Mouse (Mus musculus): Measurements from ENCODE around the gene Gm49396.

The Gm49396 gene

DNA sequence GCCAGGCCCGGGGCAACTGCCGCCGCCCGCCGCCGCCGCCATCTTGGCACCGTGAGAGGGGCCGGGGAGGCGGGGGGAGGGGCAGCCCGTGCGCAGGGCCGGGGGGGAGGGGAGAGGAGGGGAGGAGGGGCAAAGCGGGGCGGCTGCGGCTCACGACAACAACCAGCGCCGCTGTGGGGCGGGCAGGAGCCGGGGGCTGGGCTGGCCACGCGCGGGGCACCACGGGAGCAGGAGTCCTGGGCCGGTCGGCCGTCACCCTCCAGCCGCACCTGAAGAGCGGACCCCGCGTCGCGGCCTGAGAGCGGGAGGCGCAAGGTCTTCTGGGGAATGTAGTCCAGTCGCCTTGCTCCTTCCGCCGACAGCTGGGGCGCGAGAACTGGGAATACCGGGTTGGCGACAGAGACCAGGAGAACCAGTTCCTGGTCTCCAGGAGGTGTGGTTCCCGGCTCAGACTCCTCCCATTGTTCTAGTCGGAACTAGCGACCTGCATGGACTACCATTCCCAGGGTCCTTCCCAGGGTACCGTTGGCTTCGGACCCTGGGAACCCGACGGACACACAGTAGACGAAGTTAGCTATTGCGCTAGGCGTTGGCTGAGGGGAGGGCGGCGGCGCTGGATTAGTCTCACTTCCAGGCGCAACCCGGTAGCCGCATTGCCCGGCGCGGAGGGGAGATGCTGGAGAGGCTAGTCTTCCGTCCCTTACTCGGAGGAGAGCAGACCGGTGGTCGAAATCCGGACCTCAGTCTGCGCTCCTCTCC, 25.7 kb downstream of the Gm49396 start, which contains the start of gene Kmt2b:
Gene Kmt2b, minus strand, starts transcription at position 51 of the 759 bp plus-strand sequence.
- DNase-seq: peak; percentile 93 to 97

DNA sequence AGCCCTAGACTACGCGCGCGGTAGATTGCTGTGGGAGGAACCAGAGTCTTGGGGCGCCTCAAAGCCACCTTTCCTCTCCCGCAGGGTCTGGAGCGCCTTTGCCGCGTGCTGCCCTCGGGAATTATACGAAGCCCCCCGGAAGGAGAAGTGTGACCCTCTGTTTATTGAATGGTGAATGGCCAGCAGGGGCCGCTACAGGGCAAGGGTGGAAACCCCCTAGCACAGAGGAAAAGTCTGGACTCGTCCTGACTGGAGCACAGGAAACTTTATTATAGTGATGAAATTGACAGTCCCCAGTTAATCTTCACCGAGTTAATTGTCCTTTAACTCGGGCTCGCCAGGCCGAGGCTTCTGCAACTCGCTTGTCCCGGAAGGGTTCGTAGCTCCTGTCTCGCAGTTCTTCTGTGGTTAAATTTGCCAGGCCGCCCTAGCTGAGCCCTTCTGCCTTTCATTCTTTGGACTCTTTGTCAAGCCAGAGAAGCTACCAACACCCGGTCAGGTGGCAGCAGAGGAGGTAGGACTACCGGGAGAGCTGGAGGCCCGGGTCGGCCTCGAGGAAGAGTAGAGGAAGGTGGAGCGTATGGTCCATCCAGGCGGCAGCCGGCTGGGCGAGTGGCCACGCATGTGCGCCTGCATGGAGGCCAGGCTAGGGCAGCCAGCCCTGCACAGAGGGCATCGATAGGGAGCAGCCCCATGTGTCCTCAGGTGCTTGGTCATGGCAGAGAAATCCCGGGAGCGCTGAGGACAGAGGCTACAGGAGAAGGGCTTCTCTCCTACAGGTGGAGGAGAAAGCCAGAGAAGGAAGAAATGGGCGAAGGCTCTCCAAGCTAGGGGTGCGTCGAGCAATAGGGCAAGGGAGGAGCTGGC, 26.5 kb downstream of the Gm49396 start:
- peak; percentile 83 to 84 for DNase-seq

DNA sequence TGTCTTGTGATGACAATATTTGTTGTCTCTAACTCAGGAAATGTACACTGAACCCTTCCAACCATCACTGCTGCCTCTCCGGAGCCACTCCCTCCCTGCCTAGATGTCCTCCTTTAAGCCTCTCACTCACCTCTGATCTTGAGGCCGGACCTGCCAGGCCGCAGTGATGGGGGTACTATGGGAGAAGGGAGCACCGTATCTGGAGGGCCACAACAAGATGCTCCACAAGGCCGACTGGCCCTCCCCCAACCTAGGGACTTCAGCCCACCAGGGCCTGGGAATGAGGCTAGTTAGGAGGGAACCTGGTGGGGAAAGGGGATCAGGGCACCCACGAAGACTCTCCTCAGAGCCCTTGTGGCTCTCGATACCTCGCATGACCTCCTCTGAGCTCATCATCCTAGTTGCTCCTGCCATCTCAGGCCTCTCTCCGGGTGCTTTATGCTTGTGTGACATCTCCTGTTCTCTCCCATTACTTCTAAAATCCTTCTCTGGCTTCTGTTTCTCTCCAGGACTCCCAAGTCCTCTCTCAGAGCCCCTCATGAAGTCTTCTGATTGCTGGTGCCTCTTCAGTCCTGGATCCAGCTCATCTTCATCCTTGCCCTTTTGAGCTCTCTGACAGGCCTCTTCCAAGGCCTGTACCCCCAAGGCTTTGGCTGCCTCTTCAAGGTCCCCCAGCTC, 27.9 kb downstream of the Gm49396 start:
- DNase-seq: no peak

DNA sequence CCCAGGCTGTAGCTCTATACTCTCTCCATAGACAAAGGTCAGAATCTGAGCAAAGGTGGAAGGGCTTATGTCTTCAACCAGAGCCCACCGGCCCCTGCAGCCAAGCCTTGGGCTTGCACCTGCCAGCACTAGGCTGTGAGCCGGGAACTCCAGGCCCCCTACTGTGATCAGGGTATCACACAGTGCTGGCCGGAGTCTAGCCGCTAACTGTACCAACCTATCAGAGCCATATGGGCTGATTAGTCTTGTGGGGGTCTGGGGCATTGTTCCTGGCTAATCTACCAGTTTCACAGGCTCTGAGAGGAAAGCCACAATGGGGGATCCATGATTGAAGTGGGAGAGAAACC, 28.4 kb downstream of the Gm49396 start:
- no peak for DNase-seq

DNA sequence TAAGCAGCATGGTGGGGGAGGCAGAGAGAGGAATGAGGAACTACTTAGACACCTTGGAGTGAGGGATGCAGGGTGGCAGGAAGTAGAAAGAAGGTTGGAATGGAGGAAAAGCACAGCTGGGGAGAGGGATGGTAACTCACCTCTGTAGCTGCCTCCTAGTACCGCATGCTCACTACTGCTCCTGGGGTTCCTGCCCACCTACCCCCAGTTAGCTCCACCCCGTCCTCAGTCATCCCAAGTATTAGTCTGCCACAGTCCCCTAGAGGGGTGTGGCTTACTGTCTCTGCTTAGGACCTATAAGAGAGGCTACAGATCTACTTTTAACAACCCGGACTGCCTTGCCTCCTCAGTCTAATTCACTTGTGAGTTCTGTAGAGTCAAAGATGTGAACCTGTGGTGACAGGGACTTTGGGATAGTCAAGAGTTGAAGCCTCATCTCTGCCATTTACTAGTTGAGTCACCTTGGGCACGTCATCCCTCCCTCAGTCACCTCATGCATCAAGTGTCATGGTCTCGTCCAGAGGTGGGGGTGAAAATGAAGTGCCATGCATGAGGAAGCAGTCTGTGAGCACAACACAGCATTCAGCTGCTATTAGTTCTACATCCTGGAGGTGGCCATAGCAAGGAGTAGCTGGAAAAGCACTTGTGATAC, 29.8 kb downstream of the Gm49396 start:
- DNase-seq: no peak

DNA sequence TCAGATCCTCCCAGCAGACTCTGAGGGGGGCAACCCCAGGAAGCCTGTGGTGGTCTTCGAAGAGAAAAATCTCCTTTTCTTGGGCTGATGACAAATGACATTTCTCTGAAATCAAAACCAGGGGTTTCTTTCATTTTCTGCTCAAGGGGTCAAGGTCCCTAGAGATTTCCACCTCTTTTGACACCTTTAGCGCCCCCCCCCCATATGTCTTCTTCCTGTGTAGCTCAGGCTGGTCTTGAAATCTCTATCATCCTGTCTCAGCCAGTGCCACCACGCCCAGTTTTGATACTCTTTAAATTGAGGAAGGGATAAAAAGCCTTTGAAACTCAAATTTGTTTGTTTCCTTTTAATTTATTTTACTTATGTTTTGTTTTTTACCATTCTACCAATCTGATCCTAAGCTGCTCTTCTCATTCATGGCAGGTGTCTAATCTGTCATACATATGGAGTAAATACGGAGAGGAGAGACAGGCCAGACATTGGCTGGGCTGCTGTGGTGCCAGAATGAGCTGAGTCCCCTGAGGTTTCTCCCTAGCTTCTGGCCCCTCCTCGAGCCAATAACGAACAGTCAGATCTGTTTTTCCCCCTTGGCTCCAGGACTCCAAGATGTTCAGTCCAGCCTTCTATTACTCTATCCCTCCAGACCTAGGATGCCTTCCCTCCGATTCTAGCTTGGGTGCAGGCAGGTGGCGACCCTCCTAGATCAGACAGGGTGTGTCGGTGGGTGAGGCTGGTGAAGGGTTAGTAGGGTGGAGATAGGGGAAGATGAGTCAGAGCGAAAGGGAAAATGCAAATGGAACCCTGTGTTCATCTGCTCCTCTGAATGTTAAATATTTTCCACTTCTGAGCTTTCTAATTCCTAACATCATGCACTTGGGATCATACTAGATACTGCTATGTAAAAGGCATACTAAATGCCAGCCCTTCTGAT, 30.7 kb downstream of the Gm49396 start:
- DNase-seq: no peak

DNA sequence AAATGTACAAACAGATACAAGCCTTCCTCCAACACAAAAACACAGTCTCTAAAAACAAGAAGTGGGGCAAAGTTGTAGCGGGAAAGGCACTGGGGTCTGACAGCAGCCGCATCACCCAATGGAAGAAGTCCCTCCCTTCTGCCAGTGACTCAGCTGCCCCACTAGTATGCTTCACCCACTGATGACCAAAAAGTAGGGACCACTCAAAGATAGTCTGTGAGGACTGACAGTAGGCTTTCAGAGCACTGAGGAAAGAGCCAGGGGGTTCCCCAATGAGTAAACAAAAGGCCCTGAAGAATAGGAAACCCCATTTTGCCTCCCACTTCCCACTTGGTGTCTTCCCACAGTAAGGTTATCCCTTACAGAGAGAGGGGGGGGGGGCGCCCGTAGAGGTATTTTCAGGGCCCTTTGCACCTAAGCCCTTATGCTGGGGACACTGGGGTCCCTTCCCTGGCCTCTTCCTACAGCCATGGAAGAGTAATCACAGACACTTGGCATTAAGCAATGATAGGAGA, 31.4 kb downstream of the Gm49396 start:
- no peak for DNase-seq

DNA sequence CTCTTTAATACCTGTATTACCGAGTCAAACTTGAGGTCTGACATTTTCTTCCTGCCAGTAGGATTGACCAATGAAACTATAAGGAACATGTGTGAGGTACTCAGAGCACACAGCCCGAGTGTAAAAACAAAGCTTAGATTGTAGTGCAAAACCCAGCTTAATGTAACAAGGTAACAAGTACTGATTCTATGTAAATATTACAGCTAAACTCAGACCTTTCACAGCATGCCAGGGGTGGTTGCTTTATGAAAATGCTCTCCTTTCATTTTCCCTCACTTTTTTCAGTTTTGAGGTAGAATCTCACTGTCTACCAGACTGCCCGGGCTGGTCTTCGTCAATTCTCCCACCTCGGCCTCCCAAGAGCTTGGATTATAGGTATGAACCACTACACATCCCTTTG, 32.9 kb downstream of the Gm49396 start:
- DNase-seq: no peak

DNA sequence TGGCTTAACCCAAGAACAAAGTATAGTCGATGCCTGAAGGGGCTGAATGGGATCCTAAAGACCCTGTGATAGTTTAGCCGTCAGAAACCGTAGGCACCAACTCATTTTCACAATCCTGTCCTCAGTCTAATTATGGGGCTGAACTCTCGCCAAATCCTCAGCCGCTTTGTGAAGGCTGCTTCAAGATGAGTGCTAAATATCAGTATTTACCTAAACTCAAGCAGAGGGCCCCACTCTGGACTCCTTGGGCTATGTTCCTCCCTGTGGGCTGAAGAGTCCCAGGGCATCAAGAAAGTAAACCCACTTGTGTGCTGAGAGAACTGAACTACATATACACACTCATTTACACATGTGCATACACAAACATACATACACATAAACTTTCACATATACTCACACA, 33.7 kb downstream of the Gm49396 start:
- DNase-seq: no peak

DNA sequence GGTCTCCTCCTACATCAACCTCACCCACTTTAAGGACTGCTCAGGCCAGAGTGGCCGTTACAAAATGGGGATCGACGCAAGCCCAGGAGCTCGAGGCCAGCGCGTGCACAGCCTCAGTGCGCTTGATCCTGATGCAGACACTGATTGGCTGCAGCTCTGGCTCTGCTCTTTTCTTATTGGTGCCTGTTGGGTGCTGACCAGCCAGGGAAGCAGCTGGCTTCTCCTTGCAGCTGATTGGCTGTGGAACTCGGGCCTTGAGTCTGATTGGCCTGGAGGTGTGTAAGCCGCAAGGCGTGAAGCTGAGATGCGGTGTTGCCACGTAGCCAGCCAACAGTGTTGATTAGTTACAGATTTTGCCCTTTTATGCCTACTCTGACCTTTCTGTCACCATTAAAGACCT, 35.6 kb downstream of the Gm49396 start, which contains the start of gene Zbtb32:
Gene Zbtb32, minus strand, starts transcription at position 124 of the 400 bp plus-strand sequence.
- no peak for DNase-seq

DNA sequence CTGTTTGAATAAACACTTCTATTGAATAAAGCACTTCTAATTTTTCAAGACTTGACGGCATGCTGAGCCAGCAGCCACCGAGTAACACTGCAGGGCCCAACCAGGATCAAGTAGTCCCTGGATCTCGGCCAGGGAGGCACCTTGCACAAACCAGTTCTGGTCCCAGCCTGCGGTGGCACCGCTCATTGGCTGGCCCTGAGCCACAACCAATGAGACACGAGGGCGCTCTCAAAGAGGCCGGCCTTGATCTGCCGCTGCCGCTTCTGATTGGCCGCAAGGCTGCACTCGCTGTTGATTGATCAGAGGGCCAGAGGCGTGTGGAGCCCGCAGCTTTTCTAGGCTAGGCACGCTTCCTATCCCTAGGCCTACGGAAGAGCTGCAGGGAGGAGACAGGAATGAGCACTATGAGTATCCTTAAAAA, 36.8 kb downstream of the Gm49396 start:
- peak; percentile 97 for DNase-seq

DNA sequence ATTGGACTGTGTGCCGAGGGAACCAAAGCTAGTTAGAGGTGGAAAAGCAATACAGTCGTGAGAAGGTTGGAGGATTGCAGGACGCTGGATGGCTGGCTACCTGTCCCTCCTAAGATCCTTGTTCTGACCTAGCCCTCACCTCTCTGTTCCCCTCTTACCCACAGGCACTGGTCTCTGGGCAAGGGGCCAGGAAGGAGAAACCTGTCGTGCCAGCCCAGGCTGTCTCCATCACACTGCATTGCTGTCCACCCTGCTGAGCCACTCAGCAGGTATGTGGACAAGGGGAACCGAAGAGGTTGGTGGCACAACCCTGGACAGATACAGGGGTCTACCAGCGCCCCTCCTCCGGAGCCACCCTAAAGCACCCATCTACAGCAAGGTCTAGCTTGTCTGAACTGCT, 37.5 kb downstream of the Gm49396 start:
- DNase-seq: no peak

DNA sequence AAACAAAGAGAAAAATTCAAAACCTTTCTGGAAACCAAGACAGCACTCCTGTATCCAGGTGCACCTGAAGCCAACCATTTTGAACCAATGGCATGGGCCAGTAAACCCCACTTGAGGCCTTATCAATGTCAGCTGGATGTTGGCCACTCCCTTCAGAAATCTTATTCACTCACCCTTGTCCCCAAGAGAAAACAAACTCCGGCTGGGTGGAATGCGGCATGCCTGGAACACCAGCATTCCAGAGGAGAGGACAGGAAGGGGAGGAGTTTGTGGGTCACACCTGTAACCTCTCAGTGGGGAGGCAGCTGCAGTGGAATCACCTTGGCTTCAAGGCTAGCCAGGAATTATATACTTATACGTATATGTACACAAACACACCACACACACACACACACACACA, 39.4 kb downstream of the Gm49396 start:
- DNase-seq: no peak

DNA sequence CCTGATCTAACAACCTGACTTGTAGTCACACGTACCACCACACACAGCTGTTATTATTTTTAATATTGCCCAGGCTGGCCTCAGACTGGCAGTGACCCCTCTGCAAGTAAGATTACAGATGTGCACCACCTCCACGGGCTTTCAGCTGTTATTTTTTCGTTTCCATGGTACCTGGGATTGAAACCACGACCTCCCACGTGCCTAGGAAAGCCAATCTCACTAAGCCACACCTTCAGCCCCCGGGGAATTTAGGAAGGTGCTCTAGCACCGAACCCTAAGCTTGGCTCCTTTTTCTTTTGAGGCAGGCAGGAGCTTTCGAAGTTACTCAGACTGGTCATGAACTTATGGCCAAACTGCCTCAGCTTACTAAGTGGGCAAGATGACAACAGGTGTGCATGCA, 41.3 kb downstream of the Gm49396 start:
- no peak for DNase-seq

DNA sequence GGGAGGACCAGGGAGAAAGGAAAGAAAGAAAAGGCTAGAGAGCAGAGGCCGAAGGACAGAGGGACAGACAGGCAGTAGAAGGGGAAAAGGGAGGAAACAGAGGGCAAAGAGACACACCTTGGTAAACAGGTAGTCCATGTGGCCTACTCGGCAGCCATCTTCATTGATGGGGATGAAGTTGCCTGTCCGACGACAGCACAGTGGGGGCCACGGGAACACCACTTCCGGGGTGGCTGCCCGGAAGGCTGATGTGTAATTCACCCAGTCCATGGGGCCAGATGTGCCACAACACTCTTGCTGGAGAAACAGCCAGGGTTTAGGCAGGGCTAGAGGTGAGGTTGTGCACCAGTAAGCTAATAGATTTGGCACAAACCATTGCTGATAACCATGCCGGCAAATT, 41.8 kb downstream of the Gm49396 start:
- DNase-seq: no peak

DNA sequence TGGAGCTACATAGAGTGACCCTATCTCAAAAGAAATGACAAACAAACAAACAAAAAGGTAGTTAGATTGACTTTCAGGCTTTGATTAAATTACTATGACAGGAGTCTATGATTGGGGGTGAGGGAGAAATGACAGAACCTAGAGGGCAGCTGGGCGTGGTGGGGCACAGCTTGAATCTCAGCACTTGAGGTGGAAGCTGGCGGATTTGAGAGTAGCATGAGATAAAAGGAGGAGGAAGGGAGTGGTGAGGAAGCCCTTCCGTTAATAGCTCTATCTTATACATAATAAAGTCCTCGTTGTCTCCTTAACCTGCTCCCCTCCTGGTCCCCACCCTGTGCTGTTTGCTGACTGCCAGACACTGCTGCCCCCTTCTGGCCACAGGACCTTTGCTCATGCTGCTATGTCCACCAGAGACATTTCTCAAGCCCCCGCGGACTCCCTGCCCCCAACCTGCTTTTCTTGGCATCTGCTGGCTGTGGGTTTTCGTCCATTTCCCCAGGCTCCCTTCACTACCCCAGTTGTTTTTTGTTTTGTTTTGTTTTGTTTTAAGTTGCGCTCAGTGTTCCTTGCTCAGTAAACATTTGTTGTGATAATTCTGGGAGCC, 44.7 kb downstream of the Gm49396 start:
- DNase-seq: peak; percentile 48 to 58

DNA sequence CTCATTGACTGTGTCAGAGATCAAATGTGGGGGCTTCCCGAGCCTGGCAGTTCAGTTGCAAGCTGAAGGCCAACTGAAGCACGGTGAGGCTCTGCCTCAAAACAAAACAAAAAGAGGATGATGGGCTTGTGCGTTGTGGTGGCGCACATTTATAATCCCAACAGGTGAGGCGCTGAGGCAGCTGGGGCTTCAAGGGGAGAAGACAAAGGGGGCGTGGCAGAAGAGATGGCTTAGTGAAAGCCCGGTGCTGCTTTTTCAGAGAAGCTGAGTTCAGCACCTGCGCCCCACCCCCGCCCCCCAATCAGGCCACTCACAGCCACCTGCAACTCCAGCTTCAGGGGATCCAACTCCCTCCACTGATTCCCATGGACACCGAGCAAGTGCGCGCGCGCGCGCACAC, 45.3 kb downstream of the Gm49396 start:
- no peak for DNase-seq

DNA sequence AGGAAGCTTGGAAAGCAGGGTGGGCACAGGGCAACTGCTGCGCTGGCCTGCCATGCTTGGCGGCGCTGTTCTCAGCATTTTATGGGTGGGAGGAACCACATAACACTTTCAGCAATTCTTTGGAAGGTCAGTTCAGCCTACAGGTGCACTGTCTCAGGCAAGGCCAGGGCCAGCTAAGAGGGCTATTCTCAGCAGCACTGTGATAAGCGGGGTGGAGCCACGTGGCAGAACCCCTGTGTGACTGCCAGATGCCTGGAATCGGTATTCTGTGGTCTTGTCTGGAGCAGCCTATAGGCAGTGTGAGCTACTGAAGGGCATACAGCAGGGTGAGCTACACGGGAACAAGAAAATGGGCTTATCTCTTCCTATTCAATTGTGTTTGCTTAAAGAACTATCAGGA, 46.9 kb downstream of the Gm49396 start:
- DNase-seq: no peak

DNA sequence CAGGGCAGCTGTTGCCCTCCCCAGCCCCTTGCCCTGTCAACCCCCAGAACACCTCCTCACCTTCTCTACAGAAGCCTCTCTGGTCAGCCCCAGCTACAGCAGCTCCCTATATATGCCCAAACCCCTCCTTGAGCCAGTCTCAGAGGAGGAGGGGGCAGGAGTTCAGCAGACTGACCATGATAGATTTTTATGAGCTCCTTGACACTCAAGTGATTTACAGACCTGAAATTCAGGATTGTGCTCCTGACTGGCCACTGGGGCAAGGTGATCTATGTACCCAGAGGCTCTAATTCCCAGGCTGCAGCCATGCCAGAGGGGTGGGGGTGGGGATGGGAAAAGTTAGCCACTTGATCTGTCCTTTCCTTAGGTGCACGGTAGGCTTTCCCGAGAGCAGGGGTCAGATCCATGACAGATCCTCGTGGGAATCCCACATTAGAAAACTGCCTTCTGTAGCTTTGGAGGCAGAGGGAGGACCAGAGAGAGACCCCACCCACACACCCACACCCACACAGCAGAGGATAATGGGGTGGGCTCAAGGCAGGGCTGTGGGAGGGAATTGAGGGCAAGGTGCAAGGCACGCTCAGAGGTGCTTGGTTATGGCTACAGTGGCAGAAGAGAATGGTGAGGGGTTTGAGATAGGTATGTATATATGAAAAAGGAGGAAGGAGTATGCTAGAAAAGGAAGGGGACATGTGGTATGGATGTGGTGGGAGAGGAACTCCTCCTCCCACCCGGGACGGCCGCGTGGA, 49.7 kb downstream of the Gm49396 start, which contains the start of gene Upk1a:
Gene Upk1a, minus strand, starts transcription at position 194 of the 749 bp plus-strand sequence.
- DNase-seq: no peak

DNA sequence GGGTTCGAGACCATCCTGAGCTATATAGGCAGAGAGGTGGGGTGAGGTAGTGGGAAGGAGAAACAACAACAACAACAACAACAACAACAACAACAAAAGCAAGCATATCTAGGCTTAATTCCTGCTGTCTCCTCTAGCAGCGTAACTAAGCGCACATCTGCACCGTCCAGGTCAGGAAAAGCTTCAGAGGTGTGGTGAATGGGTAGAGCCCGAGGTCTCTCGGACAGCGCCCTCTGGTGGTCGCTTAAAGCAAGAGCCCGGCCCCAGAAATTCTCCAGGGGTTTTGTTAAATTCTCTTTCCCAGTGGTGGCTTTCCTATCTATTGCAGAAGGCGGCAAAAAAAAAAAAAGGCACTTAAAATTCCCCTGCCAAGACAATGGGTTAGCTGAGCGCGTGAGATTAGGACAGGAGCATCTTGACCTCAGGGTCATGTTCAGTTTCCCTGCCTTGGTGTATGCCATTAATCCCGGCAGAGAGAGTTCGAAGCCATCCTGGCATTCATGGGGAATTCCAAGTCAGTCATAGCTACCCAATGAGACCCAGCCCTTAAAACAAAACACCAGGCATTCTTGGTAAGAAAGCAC, 50.5 kb downstream of the Gm49396 start:
- peak; percentile 65 to 70 for DNase-seq

Measured in cerebellum, postnatal 36 days (tissue).